Mouse (Mus musculus): Measurements from ENCODE around the gene Capn11. TPM values are rescaled to one million over a fixed set of nuclear protein-coding genes. Genes with fewer than 3 reads are reported as not detected.

The Capn11 gene
- polyA plus RNA-seq, 1 experiment from 2014 or later = 0.41 TPM

- Histone ChIP-seq H3K36me3 (ENCODE audit: control insufficient read depth, insufficient read depth) (no peaks in the 10 kb centered on the region), H3K9ac (ENCODE audit: low read depth, low read length) (no peak overlapping the region), H3K27ac (ENCODE audit: low read length) (no peak overlapping the region), H3K27me3 (ENCODE audit: control insufficient read depth, insufficient read depth, low read depth, low read length) (no peaks in the 10 kb centered on the region; the same call in 1 of the 2 replicates), H3K4me3 (ENCODE audit: low read depth, low read length) (no peak overlapping the region), H3K9me3 (replicated peaks; ENCODE audit: control insufficient read depth, low read length) (no peaks in the 10 kb centered on the region), H3K4me2 (ENCODE audit: low read depth, low read length) (no peak overlapping the region), H3K4me1 (ENCODE audit: control insufficient read depth, low read depth, low read length) (peaks cover 12% of the 10 kb centered on the region)
- WGBS (ENCODE audit: insufficient replicate concordance) = 55% methylated on average over 8 of the region's 8 CpGs
- ATAC-seq (ENCODE audit: low read depth) = no peak
These were observed 47.1 kb downstream of the Capn11 start for GRCm38 (mm10) chr17:45612008-45612407.

- peak overlapping the region; percentile 55 for H3K27ac ChIP-seq (ENCODE audit: low read length)
- no peaks in the 10 kb centered on the region for H3K9me3 ChIP-seq (replicated peaks; ENCODE audit: control insufficient read depth, low read length)
- ATAC-seq (ENCODE audit: low read depth) = peak; percentile 75
- H3K27me3 ChIP-seq (ENCODE audit: control insufficient read depth, insufficient read depth, low read depth, low read length) = no peaks in the 10 kb centered on the region; the same call in 1 of the 2 replicates
- no peak overlapping the region; the same call in 1 of the 2 replicates for H3K9ac ChIP-seq (ENCODE audit: low read depth, low read length)
- WGBS (ENCODE audit: insufficient replicate concordance) = 31% methylated on average over 5 of the region's 5 CpGs
- H3K4me2 ChIP-seq (ENCODE audit: low read depth, low read length) = peak overlapping the region; percentile 43
- H3K4me3 ChIP-seq (ENCODE audit: low read depth, low read length) = no peak overlapping the region
- H3K36me3 ChIP-seq (ENCODE audit: control insufficient read depth, insufficient read depth) = no peaks in the 10 kb centered on the region
- H3K4me1 ChIP-seq (ENCODE audit: control insufficient read depth, low read depth, low read length) = peaks cover 12% of the 10 kb centered on the region
These were observed 48.8 kb downstream of the Capn11 start for GRCm38 (mm10) chr17:45610144-45610866.

DNA sequence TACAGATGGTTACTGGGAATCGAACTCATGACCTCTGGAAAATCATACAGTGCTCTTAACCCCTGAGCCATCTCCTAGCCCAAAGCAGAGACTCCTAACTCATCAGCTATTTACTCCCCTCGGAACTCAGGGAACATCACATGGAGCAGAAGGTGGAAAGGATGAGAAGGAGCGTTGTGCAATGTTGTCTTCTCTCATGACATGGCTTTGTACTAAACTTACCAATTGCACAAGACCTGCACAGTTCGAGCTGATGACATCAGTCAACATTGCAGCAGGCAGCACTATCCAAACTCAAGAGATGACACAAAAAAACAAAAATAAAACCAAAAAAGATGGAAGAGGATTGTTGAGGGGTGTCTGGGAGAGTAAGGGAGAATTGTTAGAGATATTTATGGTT, 50.7 kb downstream of the Capn11 start:
- WGBS (ENCODE audit: insufficient replicate concordance) = 64% methylated on average over 4 of the region's 4 CpGs
- H3K9ac ChIP-seq (ENCODE audit: low read depth, low read length) = no peak overlapping the region
- no peaks in the 10 kb centered on the region for H3K27me3 ChIP-seq (ENCODE audit: control insufficient read depth, insufficient read depth, low read depth, low read length)
- H3K4me3 ChIP-seq (ENCODE audit: low read depth, low read length) = no peak overlapping the region
- H3K4me1 ChIP-seq (ENCODE audit: control insufficient read depth, low read depth, low read length) = peaks cover 12% of the 10 kb centered on the region
- no peaks in the 10 kb centered on the region for H3K36me3 ChIP-seq (ENCODE audit: control insufficient read depth, insufficient read depth)
- H3K27ac ChIP-seq (ENCODE audit: low read length) = no peak overlapping the region
- H3K4me2 ChIP-seq (ENCODE audit: low read depth, low read length) = no peak overlapping the region
- peak; percentile 79 for ATAC-seq (ENCODE audit: low read depth)
- no peaks in the 10 kb centered on the region for H3K9me3 ChIP-seq (replicated peaks; ENCODE audit: control insufficient read depth, low read length)

GRCm38 (mm10) chr17:45606992-45607879, 51.9 kb downstream of the Capn11 start:
- Histone ChIP-seq H3K4me1 (ENCODE audit: control insufficient read depth, low read depth, low read length) (peaks cover 12% of the 10 kb centered on the region), H3K4me2 (ENCODE audit: low read depth, low read length) (no peak overlapping the region), H3K9ac (ENCODE audit: low read depth, low read length) (no peak overlapping the region), H3K27me3 (ENCODE audit: control insufficient read depth, insufficient read depth, low read depth, low read length) (no peaks in the 10 kb centered on the region), H3K4me3 (ENCODE audit: low read depth, low read length) (no peak overlapping the region), H3K27ac (ENCODE audit: low read length) (no peak overlapping the region), H3K9me3 (replicated peaks; ENCODE audit: control insufficient read depth, low read length) (no peaks in the 10 kb centered on the region), H3K36me3 (ENCODE audit: control insufficient read depth, insufficient read depth) (no peaks in the 10 kb centered on the region)
- ATAC-seq (ENCODE audit: low read depth) = no peak
- 68% methylated on average over 15 of the region's 15 CpGs for WGBS (ENCODE audit: insufficient replicate concordance)

GRCm38 (mm10) chr17:45602984-45603383, 56.1 kb downstream of the Capn11 start:
- peaks cover 35% of the 10 kb centered on the region for H3K4me1 ChIP-seq (ENCODE audit: control insufficient read depth, low read depth, low read length)
- no peak overlapping the region for H3K4me2 ChIP-seq (ENCODE audit: low read depth, low read length)
- no peaks in the 10 kb centered on the region; the same call in 1 of the 2 replicates for H3K27me3 ChIP-seq (ENCODE audit: control insufficient read depth, insufficient read depth, low read depth, low read length)
- H3K9ac ChIP-seq (ENCODE audit: low read depth, low read length) = no peak overlapping the region
- H3K4me3 ChIP-seq (ENCODE audit: low read depth, low read length) = no peak overlapping the region
- no peaks in the 10 kb centered on the region for H3K36me3 ChIP-seq (ENCODE audit: control insufficient read depth, insufficient read depth)
- H3K9me3 ChIP-seq (replicated peaks; ENCODE audit: control insufficient read depth, low read length) = no peaks in the 10 kb centered on the region
- no peak overlapping the region for H3K27ac ChIP-seq (ENCODE audit: low read length)
- ATAC-seq (ENCODE audit: low read depth) = no peak
- 74% methylated on average over 3 of the region's 3 CpGs for WGBS (ENCODE audit: insufficient replicate concordance)

DNA sequence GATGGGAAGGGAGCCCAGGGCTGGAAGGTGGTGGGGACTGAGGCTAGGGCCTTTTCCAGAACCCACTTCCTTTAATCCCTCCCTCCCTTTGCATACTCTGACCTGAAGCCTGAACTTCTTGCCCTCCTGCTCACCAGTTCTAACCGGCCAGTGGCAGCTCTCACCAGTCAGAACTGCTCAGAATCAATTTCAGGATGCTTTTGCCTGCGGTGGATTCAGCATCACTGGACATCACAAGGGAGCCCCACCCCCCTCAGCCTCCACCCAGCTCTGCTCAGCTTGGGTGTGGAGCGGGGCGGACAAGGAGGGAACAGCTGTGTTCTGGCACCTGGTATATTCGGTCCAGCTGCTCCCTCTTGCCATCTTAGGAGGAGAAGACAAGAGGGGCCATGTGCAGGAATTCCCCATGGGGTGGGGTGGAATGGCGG, 57.2 kb downstream of the Capn11 start, which contains the start of gene Mymx:
Gene Mymx, minus strand, starts transcription at position 226 of the 428 bp plus-strand sequence.
- 63% methylated on average over 6 of the region's 6 CpGs for WGBS (ENCODE audit: insufficient replicate concordance)
- H3K9ac ChIP-seq (ENCODE audit: low read depth, low read length) = no peak within 1 kb of the TSS
- peaks cover 42% of the 10 kb centered on the region for H3K4me1 ChIP-seq (ENCODE audit: control insufficient read depth, low read depth, low read length)
- no peak within 1 kb of the TSS for H3K27ac ChIP-seq (ENCODE audit: low read length)
- H3K9me3 ChIP-seq (replicated peaks; ENCODE audit: control insufficient read depth, low read length) = no peaks in the 10 kb centered on the region
- no peak within 1 kb of the TSS for H3K4me3 ChIP-seq (ENCODE audit: low read depth, low read length)
- H3K4me2 ChIP-seq (ENCODE audit: low read depth, low read length) = peak within 1 kb of the TSS; percentile 13; the same call in 1 of the 2 replicates
- no peaks in the 10 kb centered on the region; the same call in 1 of the 2 replicates for H3K27me3 ChIP-seq (ENCODE audit: control insufficient read depth, insufficient read depth, low read depth, low read length)
- H3K36me3 ChIP-seq (ENCODE audit: control insufficient read depth, insufficient read depth) = no peaks in the 10 kb centered on the region
- ATAC-seq (ENCODE audit: low read depth) = no peak

DNA sequence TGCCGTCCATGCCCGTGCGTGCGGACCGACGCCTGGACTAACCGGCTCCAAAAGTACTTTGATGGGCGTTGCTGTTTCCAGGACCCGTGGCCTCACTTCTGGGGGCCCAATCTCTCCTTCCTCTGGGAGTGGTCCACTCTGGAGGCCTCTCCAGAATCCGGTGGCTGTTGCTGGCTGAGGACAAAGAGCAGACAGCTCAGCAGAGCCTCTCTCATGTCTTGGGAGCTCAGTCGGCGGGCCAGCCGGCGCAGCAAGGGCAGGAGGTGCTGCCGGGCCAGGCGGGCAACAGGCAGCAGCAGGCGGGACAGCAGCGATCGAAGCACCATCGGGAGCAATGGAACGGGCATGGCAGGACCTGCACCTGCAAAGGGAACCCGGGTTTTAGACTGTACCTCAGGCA, 57.8 kb downstream of the Capn11 start:
- Histone ChIP-seq H3K4me3 (ENCODE audit: low read depth, low read length) (no peak overlapping the region), H3K4me1 (ENCODE audit: control insufficient read depth, low read depth, low read length) (peaks cover 48% of the 10 kb centered on the region), H3K27me3 (ENCODE audit: control insufficient read depth, insufficient read depth, low read depth, low read length) (no peaks in the 10 kb centered on the region; the same call in 1 of the 2 replicates), H3K4me2 (ENCODE audit: low read depth, low read length) (peak overlapping the region; percentile 13; the same call in 1 of the 2 replicates), H3K36me3 (ENCODE audit: control insufficient read depth, insufficient read depth) (no peaks in the 10 kb centered on the region), H3K9ac (ENCODE audit: low read depth, low read length) (no peak overlapping the region), H3K9me3 (replicated peaks; ENCODE audit: control insufficient read depth, low read length) (no peaks in the 10 kb centered on the region), H3K27ac (ENCODE audit: low read length) (no peak overlapping the region)
- 33% methylated on average over 22 of the region's 22 CpGs for WGBS (ENCODE audit: insufficient replicate concordance)
- no peak for ATAC-seq (ENCODE audit: low read depth)

DNA sequence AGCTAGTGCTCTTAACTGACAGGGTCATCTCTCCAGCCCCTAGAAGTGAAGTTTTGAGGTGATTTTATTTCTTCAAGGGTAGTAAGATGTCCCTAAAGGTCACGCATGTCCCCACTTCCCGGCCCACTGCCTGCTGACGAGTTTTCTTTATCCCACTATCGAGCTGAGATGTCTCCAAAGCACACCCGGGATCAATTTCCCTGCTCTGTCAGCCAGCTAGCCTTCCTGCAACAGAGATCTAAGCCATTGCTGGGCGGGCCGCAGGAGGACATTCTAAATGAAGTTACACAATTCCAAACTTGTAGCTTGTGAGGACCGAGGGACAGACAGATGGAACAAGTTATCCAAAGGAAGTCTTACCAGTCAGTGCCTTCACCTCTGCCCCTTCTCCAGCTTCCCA, 58.9 kb downstream of the Capn11 start:
- no peaks in the 10 kb centered on the region for H3K36me3 ChIP-seq (ENCODE audit: control insufficient read depth, insufficient read depth)
- 71% methylated on average over 8 of the region's 8 CpGs for WGBS (ENCODE audit: insufficient replicate concordance)
- H3K27me3 ChIP-seq (ENCODE audit: control insufficient read depth, insufficient read depth, low read depth, low read length) = no peaks in the 10 kb centered on the region; the same call in 1 of the 2 replicates
- 0 out of 2 replicates have a peak overlapping the region, but pooled peaks have one; percentile 8 for H3K9ac ChIP-seq (ENCODE audit: low read depth, low read length)
- ATAC-seq (ENCODE audit: low read depth) = no peak
- no peak overlapping the region for H3K27ac ChIP-seq (ENCODE audit: low read length)
- H3K4me1 ChIP-seq (ENCODE audit: control insufficient read depth, low read depth, low read length) = peaks cover 57% of the 10 kb centered on the region
- no peak overlapping the region for H3K4me2 ChIP-seq (ENCODE audit: low read depth, low read length)
- H3K4me3 ChIP-seq (ENCODE audit: low read depth, low read length) = no peak overlapping the region
- H3K9me3 ChIP-seq (replicated peaks; ENCODE audit: control insufficient read depth, low read length) = no peaks in the 10 kb centered on the region
